Mouse (Mus musculus) lung, postnatal 0 days (tissue): ENCODE results near the gene Togaram2.

Experiments used
- CTCF ChIP-seq: IDR thresholded peaks from 2 replicates; pipeline ENCODE4 v1.5.1; 2016; ENCODE audit warnings: antibody characterized with exemption, mild to moderate bottlenecking
- EP300 ChIP-seq: IDR thresholded peaks from 2 replicates; pipeline ENCODE4 v1.6.1; 2016; ENCODE audit warnings: antibody characterized with exemption, mild to moderate bottlenecking, control low read depth

- no peak for TF ChIP-seq CTCF
- TF ChIP-seq EP300 = no peak
These were observed 32.8 kb downstream of the Togaram2 start for GRCm38 (mm10) chr17:71705550-71706480.
